Mouse (Mus musculus) MEL (cell line): ENCODE measurements around the gene Asb16. TPM values are rescaled to one million over a fixed set of nuclear protein-coding genes. Genes with fewer than 3 reads are reported as not detected.
"Not testable (repeated sequence)": the region's sequence is repeated elsewhere in the genome, so short reads cannot be mapped to it uniquely, and the experiment has no call there.

Source experiments
- DNase-seq: peaks from one replicate; pipeline ENCODE4 v3.0.0; 2011; ENCODE audit warnings: low read depth, low spot score
- H3K27ac ChIP-seq: 2 replicates; pipeline ENCODE4 v1.5.1; 2012; ENCODE audit warnings: low read depth, mild to moderate bottlenecking, control low read depth, low read length, moderate library complexity; ENCODE audit not compliant: control insufficient read depth
- H3K27me3 ChIP-seq, 2 experiments: fragments of 150-350 bp in 1 of 2; sonication (generic) in 1 of 2; 2 replicates each; pipeline ENCODE4 v1.6.1; 2012; ENCODE audit warnings: low read length in 2 of 2, mild to moderate bottlenecking in 2 of 2, improper control_type of control experiment in 1 of 2, moderate library complexity in 1 of 2; ENCODE audit not compliant: insufficient read depth in 2 of 2, control insufficient read depth in 1 of 2
- H3K36me3 ChIP-seq, 2 experiments: 2 replicates each; pipeline ENCODE4 v1.6.1; 2012 to 2014; ENCODE audit warnings: low read length in 2 of 2, improper control_type of control experiment in 1 of 2, inconsistent platforms in 1 of 2, mild to moderate bottlenecking in 1 of 2; ENCODE audit not compliant: insufficient read depth in 2 of 2, control insufficient read depth in 1 of 2
- H3K4me1 ChIP-seq, 2 experiments: fragments of 150-350 bp in 1 of 2; sonication (generic) in 1 of 2; 2 replicates each; pipeline ENCODE4 v1.6.1; 2012; ENCODE audit warnings: low read length in 2 of 2, improper control_type of control experiment in 1 of 2, mild to moderate bottlenecking in 1 of 2; ENCODE audit not compliant: insufficient read depth in 2 of 2, control insufficient read depth in 1 of 2
- H3K4me3 ChIP-seq, 2 experiments: fragments of 150-350 bp in 1 of 2; sonication (generic) in 1 of 2; 2 replicates each; pipeline ENCODE4 v1.5.1; 2012; ENCODE audit warnings: low read depth in 2 of 2, low read length in 2 of 2, mild to moderate bottlenecking in 2 of 2, moderate library complexity in 2 of 2, control low read depth in 1 of 2, improper control_type of control experiment in 1 of 2; ENCODE audit not compliant: control insufficient read depth in 1 of 2, insufficient read depth in 1 of 2
- H3K79me2 ChIP-seq: 2 replicates; pipeline ENCODE4 v1.6.1; 2012; ENCODE audit warnings: mild to moderate bottlenecking, low read length, moderate library complexity; ENCODE audit not compliant: control insufficient read depth, poor library complexity, insufficient read depth
- H3K9ac ChIP-seq: 2 replicates; pipeline ENCODE4 v1.6.1; 2012; ENCODE audit warnings: low read depth, mild to moderate bottlenecking, control low read depth, low read length, moderate library complexity; ENCODE audit not compliant: control insufficient read depth, poor library complexity, severe bottlenecking
- H3K9me3 ChIP-seq: fragments of 150-350 bp; sonication (generic); replicated peaks from 2 replicates; pipeline ENCODE4 v1.6.1; 2012; ENCODE audit warnings: mild to moderate bottlenecking, low read length, improper control_type of control experiment, moderate library complexity; ENCODE audit not compliant: insufficient read depth
- BHLHE40 ChIP-seq: IDR thresholded peaks from 2 replicates; pipeline ENCODE4 v1.6.1; 2012; ENCODE audit warnings: low read depth, mild to moderate bottlenecking, inconsistent platforms, low read length, improper control_type of control experiment, borderline replicate concordance
- CTCF ChIP-seq, 3 experiments: IDR thresholded peaks in 2 of 3; conservative IDR thresholded peaks in 1 of 3; 2 replicates each; pipeline ENCODE4 v1.5.1; 2011 to 2012; ENCODE audit warnings: low read length in 3 of 3, low read depth in 2 of 3, mild to moderate bottlenecking in 2 of 3, improper control_type of control experiment in 1 of 3, inconsistent platforms in 1 of 3, mixed read lengths in 1 of 3, moderate library complexity in 1 of 3; ENCODE audit not compliant: control insufficient read depth in 1 of 3, insufficient read depth in 1 of 3, poor library complexity in 1 of 3, severe bottlenecking in 1 of 3
- E2F4 ChIP-seq: IDR thresholded peaks from 2 replicates; pipeline ENCODE4 v1.6.1; 2011; ENCODE audit warnings: low read depth, low read length, improper control_type of control experiment, borderline replicate concordance
- EP300 ChIP-seq, 2 experiments: IDR thresholded peaks; 2 replicates each; pipeline ENCODE4 v1.6.1; 2011; ENCODE audit warnings: improper control_type of control experiment in 2 of 2, low read length in 2 of 2, low read depth in 1 of 2, mild to moderate bottlenecking in 1 of 2
- ETS1 ChIP-seq: IDR thresholded peaks from 2 replicates; pipeline ENCODE4 v1.6.1; 2012; ENCODE audit warnings: low read depth, mild to moderate bottlenecking, inconsistent platforms, low read length, improper control_type of control experiment, moderate library complexity
- GABPA ChIP-seq: IDR thresholded peaks from 2 replicates; pipeline ENCODE4 v1.6.1; 2012; ENCODE audit warnings: low read depth, mild to moderate bottlenecking, inconsistent platforms, low read length, improper control_type of control experiment, moderate library complexity
- GATA1 ChIP-seq: IDR thresholded peaks from 2 replicates; pipeline ENCODE4 v1.6.1; 2011; ENCODE audit warnings: low read depth, low read length, improper control_type of control experiment
- HCFC1 ChIP-seq: IDR thresholded peaks from 2 replicates; pipeline ENCODE4 v1.6.1; 2012; ENCODE audit warnings: low read depth, mild to moderate bottlenecking, inconsistent platforms, low read length, improper control_type of control experiment, moderate library complexity
- MAFK ChIP-seq: IDR thresholded peaks from 2 replicates; pipeline ENCODE4 v1.6.1; 2011; ENCODE audit warnings: low read depth, mild to moderate bottlenecking, low read length, improper control_type of control experiment, borderline replicate concordance
- MAX ChIP-seq: IDR thresholded peaks from 2 replicates; pipeline ENCODE4 v1.6.1; 2011; ENCODE audit warnings: low read length, improper control_type of control experiment
- MAZ ChIP-seq: IDR thresholded peaks from 2 replicates; pipeline ENCODE4 v1.6.1; 2012; ENCODE audit warnings: low read depth, mild to moderate bottlenecking, inconsistent platforms, low read length, improper control_type of control experiment
- MYB ChIP-seq: IDR thresholded peaks from 2 replicates; pipeline ENCODE4 v1.6.1; 2011; ENCODE audit warnings: mild to moderate bottlenecking, low read depth, low read length, improper control_type of control experiment
- NRF1 ChIP-seq: IDR thresholded peaks from 2 replicates; pipeline ENCODE4 v1.6.1; 2014; ENCODE audit warnings: low read depth, mild to moderate bottlenecking, inconsistent platforms, low read length, improper control_type of control experiment, moderate library complexity; ENCODE audit not compliant: poor library complexity, insufficient read depth, severe bottlenecking
- POLR2A ChIP-seq, 2 experiments: IDR thresholded peaks; 2 replicates each; pipeline ENCODE4 v1.6.1; 2011 to 2012; ENCODE audit warnings: low read length in 2 of 2, mild to moderate bottlenecking in 2 of 2, control low read depth in 1 of 2, improper control_type of control experiment in 1 of 2, low read depth in 1 of 2, moderate library complexity in 1 of 2; ENCODE audit not compliant: control insufficient read depth in 1 of 2, insufficient read depth in 1 of 2, poor library complexity in 1 of 2
- POLR2AphosphoS2 ChIP-seq: IDR thresholded peaks from 2 replicates; pipeline ENCODE4 v1.6.1; 2011; ENCODE audit warnings: low read length, improper control_type of control experiment
- RAD21 ChIP-seq: IDR thresholded peaks from 2 replicates; pipeline ENCODE4 v1.6.1; 2011; ENCODE audit warnings: mild to moderate bottlenecking, low read depth, low read length, improper control_type of control experiment
- RCOR1 ChIP-seq: IDR thresholded peaks from 2 replicates; pipeline ENCODE4 v1.6.1; 2012; ENCODE audit warnings: low read depth, mild to moderate bottlenecking, inconsistent platforms, low read length, improper control_type of control experiment
- SIN3A ChIP-seq: IDR thresholded peaks from 2 replicates; pipeline ENCODE4 v1.6.1; 2012; ENCODE audit warnings: low read length, improper control_type of control experiment, inconsistent platforms
- SMC3 ChIP-seq: IDR thresholded peaks from 2 replicates; pipeline ENCODE4 v1.6.1; 2011; ENCODE audit warnings: low read depth, low read length, improper control_type of control experiment
- TAL1 ChIP-seq: IDR thresholded peaks from 2 replicates; pipeline ENCODE4 v1.6.1; 2012; ENCODE audit warnings: mild to moderate bottlenecking, inconsistent platforms, low read length, moderate library complexity, mixed read lengths
- TBP ChIP-seq: IDR thresholded peaks from 2 replicates; pipeline ENCODE4 v1.8.0; 2011; ENCODE audit warnings: low read depth, low read length, improper control_type of control experiment
- TCF12 ChIP-seq: IDR thresholded peaks from 2 replicates; pipeline ENCODE4 v1.6.1; 2014; ENCODE audit warnings: low read depth, mild to moderate bottlenecking, inconsistent platforms, low read length, improper control_type of control experiment, moderate library complexity
- ZC3H11A ChIP-seq: IDR thresholded peaks from 2 replicates; pipeline ENCODE4 v1.6.1; 2012; ENCODE audit warnings: low read depth, mild to moderate bottlenecking, inconsistent platforms, low read length, improper control_type of control experiment
- ZNF384 ChIP-seq: IDR thresholded peaks from 2 replicates; pipeline ENCODE4 v1.6.1; 2012; ENCODE audit warnings: low read depth, mild to moderate bottlenecking, inconsistent platforms, low read length, improper control_type of control experiment
- polyA plus RNA-seq, 2 experiments: library from polyadenylated mRNA; stranded (reverse) in 1 of 2; unstranded in 1 of 2; fragments of >175 nt in 1 of 2; fragments of >200 nt in 1 of 2; gene quantifications; 2 replicates each; pipeline versions ENCODE4 v1.2.1 to v1.2.4; 2012; ENCODE audit warnings: low replicate concordance in 2 of 2, low read depth in 1 of 2; ENCODE audit not compliant: insufficient read length in 2 of 2, insufficient read depth in 1 of 2, missing spikeins in 1 of 2
- total RNA-seq: library from RNA; depleted of rRNA; stranded (reverse); fragments of 300-350 nt; gene quantifications from 2 replicates; pipeline ENCODE4 v1.2.3, GENCODE M21; 2012

Gene Asb16
- total and polyA plus RNA-seq, 3 experiments, result 4.4 to 8.5 TPM; not detected in 1

GRCm38 (mm10) chr11:102280267-102280666 lies 11.7 kb downstream of the Asb16 start:
- not testable (repeated sequence) for H3K4me3 ChIP-seq, H3K9me3 ChIP-seq, H3K27ac ChIP-seq, H3K9ac ChIP-seq, H3K27me3 ChIP-seq, H3K36me3 ChIP-seq
- TF ChIP-seq ZNF384, result peak; percentile 65
- peak in 1 of 3 experiments; percentile 22; a peak in 1 of 6 replicates for TF ChIP-seq CTCF (IDR thresholded peaks at IDR 0.05 in 2 of 3, conservative IDR thresholded peaks at IDR 0.05 in 1 of 3; ENCODE audit: control insufficient read depth in 1 of 3, insufficient read depth in 1 of 3, low read depth in 2 of 3, low read length in 3 of 3, poor library complexity in 1 of 3, severe bottlenecking in 1 of 3)
- 0 out of 2 replicates have a peak, but pooled peaks have one; percentile 6 for TF ChIP-seq SMC3
- DNase-seq, result peak; percentile 42
- peaks cover 11% of the 10 kb centered on the region for H3K79me2 ChIP-seq
- H3K4me1 ChIP-seq, result peaks cover 8 to 15% of the 10 kb centered on the region in 2 experiments

- Histone ChIP-seq H3K9me3 (no peaks in the 10 kb centered on the region), H3K27me3 (no peaks in the 10 kb centered on the region), H3K27ac (peak overlapping the region; percentile 56), H3K36me3 (peaks cover 0 to 6% of the 10 kb centered on the region in 2 experiments; a peak in 2 of 4 replicates), H3K79me2 (peaks cover 9% of the 10 kb centered on the region), H3K9ac (peak overlapping the region; percentile 60), H3K4me1 (peaks cover 0 to 3% of the 10 kb centered on the region in 2 experiments; a peak in 2 of 4 replicates), H3K4me3 (peak overlapping the region in 1 of 2 experiments; percentile 54; a peak in 2 of 4 replicates)
- TF ChIP-seq MAX (no peak), SMC3 (no peak), ZNF384 (peak; percentile 58; the same call in 1 of the 2 replicates), RCOR1 (no peak), RAD21 (peak; percentile 17), GATA1 (no peak), CTCF (IDR thresholded peaks at IDR 0.05 in 2 of 3, conservative IDR thresholded peaks at IDR 0.05 in 1 of 3; ENCODE audit: control insufficient read depth in 1 of 3, insufficient read depth in 1 of 3, low read depth in 2 of 3, low read length in 3 of 3, poor library complexity in 1 of 3, severe bottlenecking in 1 of 3) (peak in 2 of 3 experiments; percentile 25 to 32; a peak in 3 of 6 replicates), MYB (no peak), ZC3H11A (no peak)
- peak; percentile 63 for DNase-seq
These were observed 15.4 kb downstream of the Asb16 start for GRCm38 (mm10) chr11:102283922-102284321.

GRCm38 (mm10) chr11:102284501-102285094 lies 16.1 kb downstream of the Asb16 start, which contains the start of gene Tmub2:
Tmub2 (plus strand) TSS chr11:102284931.
- peak within 1 kb of the TSS; percentile 69 to 81 for H3K4me3 ChIP-seq
- DNase-seq, result peak; percentile 100
- no peaks in the 10 kb centered on the region for H3K9me3 ChIP-seq
- peaks cover 0 to 6% of the 10 kb centered on the region in 2 experiments; a peak in 2 of 4 replicates for H3K36me3 ChIP-seq
- peak within 1 kb of the TSS; percentile 83 for H3K9ac ChIP-seq
- peaks cover 9% of the 10 kb centered on the region for H3K79me2 ChIP-seq
- peak within 1 kb of the TSS; percentile 91 for H3K27ac ChIP-seq
- peaks cover 0 to 3% of the 10 kb centered on the region in 2 experiments; a peak in 2 of 4 replicates for H3K4me1 ChIP-seq
- no peaks in the 10 kb centered on the region for H3K27me3 ChIP-seq
- TF ChIP-seq TCF12 (no peak; the same call in 1 of the 2 replicates), SIN3A (peak; percentile 93; the same call in 1 of the 2 replicates), GABPA (peak; percentile 91; the same call in 1 of the 2 replicates), POLR2AphosphoS2 (peak; percentile 65; the same call in 1 of the 2 replicates), HCFC1 (peak; percentile 94), MAFK (no peak), MAZ (peak; percentile 83; the same call in 1 of the 2 replicates), ZC3H11A (no peak), POLR2A (IDR thresholded peaks at IDR 0.05; ENCODE audit: control insufficient read depth in 1 of 2, insufficient read depth in 1 of 2, low read depth in 1 of 2, low read length in 2 of 2, poor library complexity in 1 of 2) (peak in 1 of 2 experiments; percentile 76; a peak in 2 of 4 replicates), TBP (peak; percentile 64), TAL1 (no peak), MYB (peak; percentile 64), GATA1 (0 out of 2 replicates have a peak, but pooled peaks have one; percentile 33), EP300 (IDR thresholded peaks at IDR 0.05; ENCODE audit: low read depth in 1 of 2, low read length in 2 of 2) (no peak), BHLHE40 (no peak), NRF1 (no peak), E2F4 (peak; percentile 94), ETS1 (peak; percentile 89)
